Mouse (Mus musculus): Measurements from ENCODE around the gene Krt20. TPM values are rescaled to one million over a fixed set of nuclear protein-coding genes. Genes with fewer than 3 reads are reported as not detected.

Gene Krt20
- polyA plus RNA-seq (2015; fragmentation: Nextera tagmentation; extraction: Ambion mirVana) = 0.06 and 0.22 TPM in 2 replicates

DNA sequence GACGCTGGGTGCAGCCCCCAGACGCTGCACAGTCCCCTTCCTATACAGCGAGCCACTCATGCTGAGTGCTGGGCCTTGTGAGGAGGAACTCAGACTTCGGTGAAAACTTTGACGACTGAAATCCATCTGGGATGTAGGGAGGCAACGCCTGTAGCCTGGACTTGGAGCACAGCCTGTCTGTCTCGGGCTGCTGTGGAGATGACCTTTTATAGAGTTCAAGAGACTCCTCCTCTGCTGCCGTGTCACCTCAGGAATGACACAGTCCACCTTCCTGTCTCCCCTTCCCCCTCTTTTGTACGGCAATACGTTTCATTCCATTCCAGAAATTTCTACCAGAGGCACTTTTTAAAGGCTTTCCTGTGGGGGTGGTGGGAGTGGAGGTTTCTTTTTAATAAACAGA is at the start of gene Krt20:
Gene Krt20, minus strand, starts transcription at position 179 of the 400 bp plus-strand sequence.

DNA sequence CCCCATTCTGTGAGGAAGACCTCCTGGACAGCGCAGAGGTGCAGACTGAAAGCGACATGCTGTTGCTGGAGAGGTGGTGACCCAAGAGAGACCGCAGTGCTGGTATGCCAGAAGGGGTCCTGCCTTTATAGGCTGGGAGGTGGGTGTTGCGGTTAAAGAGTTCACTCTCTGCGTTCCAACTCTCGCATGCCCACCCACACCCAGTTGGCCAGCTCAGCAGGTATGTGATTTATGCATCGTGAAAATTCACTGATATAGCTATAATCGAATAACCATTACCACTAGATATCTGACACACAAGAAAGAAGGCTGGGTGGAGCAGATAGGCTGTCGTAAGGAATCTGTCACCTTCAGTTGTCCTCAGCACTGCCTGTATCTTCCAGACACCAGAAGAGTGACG is 15.8 kb downstream of the Krt20 start, which contains the start of gene Krt12:
Gene Krt12, minus strand, starts transcription at position 101 of the 400 bp plus-strand sequence.

DNA sequence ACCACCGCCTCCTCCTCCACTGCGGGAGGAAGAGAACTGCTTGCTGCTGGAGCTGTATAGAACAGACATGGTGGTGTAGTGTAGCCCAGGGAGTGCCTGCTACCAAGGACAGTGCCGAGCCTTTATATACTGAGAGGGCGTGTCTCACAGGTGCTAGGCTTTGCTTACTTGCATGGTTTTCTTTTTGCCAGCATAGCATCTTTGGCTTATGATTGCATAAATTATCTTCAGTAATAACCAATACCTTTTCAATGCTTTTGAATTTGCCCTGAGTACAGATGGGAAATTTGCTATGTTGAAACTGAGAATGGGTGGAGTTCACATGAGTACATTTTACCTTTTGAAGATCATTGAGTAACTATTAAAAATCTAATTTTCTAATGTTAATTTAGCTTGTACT is 48.7 kb downstream of the Krt20 start, which contains the start of gene Krt10:
Gene Krt10, minus strand, starts transcription at position 101 of the 400 bp plus-strand sequence.

Other genes with a start within 250 kb of the Krt20 start
- 103 and 110 TPM in 2 replicates for gene Smarce1, start 207.1 kb downstream of the Krt20 start, polyA plus RNA-seq (2015; fragmentation: Nextera tagmentation; extraction: Ambion mirVana)
- 0.32 and 0.67 TPM in 2 replicates for gene Krt222, start 194.1 kb downstream of the Krt20 start, polyA plus RNA-seq (2015; fragmentation: Nextera tagmentation; extraction: Ambion mirVana)
- gene Krt24, start 152.9 kb downstream of the Krt20 start, polyA plus RNA-seq (2015; fragmentation: Nextera tagmentation; extraction: Ambion mirVana) = 0.08 TPM in 1 of 2 replicates, not detected in the other
- not detected in 2 replicates for gene Krt25, start 115.2 kb downstream of the Krt20 start, polyA plus RNA-seq (2015; fragmentation: Nextera tagmentation; extraction: Ambion mirVana)
- not detected in 2 replicates for gene Krt26, start 100.2 kb downstream of the Krt20 start, polyA plus RNA-seq (2015; fragmentation: Nextera tagmentation; extraction: Ambion mirVana)
- gene Krt27, start 87.0 kb downstream of the Krt20 start, polyA plus RNA-seq (2015; fragmentation: Nextera tagmentation; extraction: Ambion mirVana) = not detected in 2 replicates
- gene Krt28, start 63.2 kb downstream of the Krt20 start, polyA plus RNA-seq (2015; fragmentation: Nextera tagmentation; extraction: Ambion mirVana) = not detected in 2 replicates
- 7.3 and 9.6 TPM in 2 replicates for gene Krt10, start 48.8 kb downstream of the Krt20 start, polyA plus RNA-seq (2015; fragmentation: Nextera tagmentation; extraction: Ambion mirVana)
- not detected in 2 replicates for gene Krt12, start 15.9 kb downstream of the Krt20 start, polyA plus RNA-seq (2015; fragmentation: Nextera tagmentation; extraction: Ambion mirVana)
- gene Krt23, start 55.0 kb upstream of the Krt20 start, polyA plus RNA-seq (2015; fragmentation: Nextera tagmentation; extraction: Ambion mirVana) = 0.10 TPM in 1 of 2 replicates, not detected in the other
- gene Krt39, start 83.2 kb upstream of the Krt20 start, polyA plus RNA-seq (2015; fragmentation: Nextera tagmentation; extraction: Ambion mirVana) = not detected in 2 replicates
- gene Krt40, start 105.0 kb upstream of the Krt20 start, polyA plus RNA-seq (2015; fragmentation: Nextera tagmentation; extraction: Ambion mirVana) = not detected in 2 replicates
- not detected in 2 replicates for gene Krtap3-3, start 112.7 kb upstream of the Krt20 start, polyA plus RNA-seq (2015; fragmentation: Nextera tagmentation; extraction: Ambion mirVana)
- not detected in 2 replicates for gene Krtap3-2, start 118.7 kb upstream of the Krt20 start, polyA plus RNA-seq (2015; fragmentation: Nextera tagmentation; extraction: Ambion mirVana)
- not detected in 2 replicates for gene Gm11939, start 121.3 kb upstream of the Krt20 start, polyA plus RNA-seq (2015; fragmentation: Nextera tagmentation; extraction: Ambion mirVana)
- gene Krtap3-1, start 128.5 kb upstream of the Krt20 start, polyA plus RNA-seq (2015; fragmentation: Nextera tagmentation; extraction: Ambion mirVana) = not detected in 2 replicates
- not detected in 2 replicates for gene Krtap1-5, start 142.9 kb upstream of the Krt20 start, polyA plus RNA-seq (2015; fragmentation: Nextera tagmentation; extraction: Ambion mirVana)
- not detected in 2 replicates for gene Krtap1-4, start 145.5 kb upstream of the Krt20 start, polyA plus RNA-seq (2015; fragmentation: Nextera tagmentation; extraction: Ambion mirVana)
- not detected in 2 replicates for gene Krtap1-3, start 153.2 kb upstream of the Krt20 start, polyA plus RNA-seq (2015; fragmentation: Nextera tagmentation; extraction: Ambion mirVana)
- not detected in 2 replicates for gene Krtap9-3, start 160.0 kb upstream of the Krt20 start, polyA plus RNA-seq (2015; fragmentation: Nextera tagmentation; extraction: Ambion mirVana)
- gene Gm11938, start 165.2 kb upstream of the Krt20 start, polyA plus RNA-seq (2015; fragmentation: Nextera tagmentation; extraction: Ambion mirVana) = not detected in 2 replicates
- not detected in 2 replicates for gene Gm11937, start 172.0 kb upstream of the Krt20 start, polyA plus RNA-seq (2015; fragmentation: Nextera tagmentation; extraction: Ambion mirVana)
- not detected in 2 replicates for gene Krtap2-4, start 176.7 kb upstream of the Krt20 start, polyA plus RNA-seq (2015; fragmentation: Nextera tagmentation; extraction: Ambion mirVana)
- not detected in 2 replicates for gene Gm11562, start 182.3 kb upstream of the Krt20 start, polyA plus RNA-seq (2015; fragmentation: Nextera tagmentation; extraction: Ambion mirVana)
- gene Krtap4-1, start 190.1 kb upstream of the Krt20 start, polyA plus RNA-seq (2015; fragmentation: Nextera tagmentation; extraction: Ambion mirVana) = not detected in 2 replicates
- gene Krtap4-2, start 196.9 kb upstream of the Krt20 start, polyA plus RNA-seq (2015; fragmentation: Nextera tagmentation; extraction: Ambion mirVana) = not detected in 2 replicates
- not detected in 2 replicates for gene Krtap4-7, start 205.9 kb upstream of the Krt20 start, polyA plus RNA-seq (2015; fragmentation: Nextera tagmentation; extraction: Ambion mirVana)
- not detected in 2 replicates for gene Gm11555, start 212.1 kb upstream of the Krt20 start, polyA plus RNA-seq (2015; fragmentation: Nextera tagmentation; extraction: Ambion mirVana)
- not detected in 2 replicates for gene Gm11563, start 220.8 kb upstream of the Krt20 start, polyA plus RNA-seq (2015; fragmentation: Nextera tagmentation; extraction: Ambion mirVana)
- gene Krtap4-6, start 227.8 kb upstream of the Krt20 start, polyA plus RNA-seq (2015; fragmentation: Nextera tagmentation; extraction: Ambion mirVana) = not detected in 2 replicates